Mouse (Mus musculus) thymus, postnatal 14 days (tissue): ENCODE data around the gene Babam1.
"Not testable (repeated sequence)": the region's sequence is repeated elsewhere in the genome, so short reads cannot be mapped to it uniquely, and the experiment has no call there.

Experiments used
- DNase-seq: peaks from one replicate; pipeline ENCODE4 v3.0.0; 2021

The Babam1 gene

GRCm38 (mm10) chr8:71407441-71407840, 10.8 kb downstream of the Babam1 start:
- no peak for DNase-seq

DNA sequence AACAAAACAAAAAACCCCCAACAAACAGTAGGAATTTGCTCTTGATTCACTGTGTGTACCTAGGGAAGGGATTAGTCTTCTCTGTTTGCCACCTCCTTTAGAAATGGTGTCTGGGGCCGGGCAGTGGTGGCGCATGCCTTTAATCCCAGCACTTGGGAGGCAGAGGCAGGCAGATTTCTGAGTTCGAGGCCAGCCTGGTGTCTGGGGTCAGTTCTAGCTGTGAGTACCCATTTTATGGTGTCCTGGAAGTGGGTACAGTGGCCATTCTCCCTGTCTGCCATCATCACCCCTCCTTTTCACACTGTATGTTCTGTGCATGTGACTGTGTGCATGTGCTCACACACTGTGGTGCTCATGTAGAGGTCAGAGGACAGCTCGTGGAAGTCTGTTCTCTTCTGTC, 11.6 kb downstream of the Babam1 start:
- DNase-seq, result no peak

GRCm38 (mm10) chr8:71411535-71412273, 15.0 kb downstream of the Babam1 start:
- DNase-seq, result peak; percentile 43

DNA sequence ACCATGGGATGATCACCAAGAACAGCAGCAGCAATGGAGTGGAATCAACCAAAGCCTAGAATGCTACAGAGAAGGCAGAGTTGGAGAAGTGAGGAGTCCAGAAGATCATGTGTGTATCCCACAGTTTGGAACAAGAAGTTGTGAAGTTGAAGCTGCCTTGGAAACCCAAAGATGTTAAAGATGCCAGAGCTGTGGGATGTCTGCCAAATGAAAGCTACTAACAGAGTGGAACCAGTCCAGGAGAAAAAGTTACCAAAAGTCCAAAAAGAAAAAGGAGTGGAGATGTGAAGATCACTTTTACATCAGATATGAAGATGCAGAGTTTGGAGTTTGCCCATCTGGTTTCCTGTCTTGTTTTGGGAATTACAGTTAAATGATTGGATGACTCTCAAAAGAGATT, 25.5 kb downstream of the Babam1 start:
- no peak for DNase-seq

DNA sequence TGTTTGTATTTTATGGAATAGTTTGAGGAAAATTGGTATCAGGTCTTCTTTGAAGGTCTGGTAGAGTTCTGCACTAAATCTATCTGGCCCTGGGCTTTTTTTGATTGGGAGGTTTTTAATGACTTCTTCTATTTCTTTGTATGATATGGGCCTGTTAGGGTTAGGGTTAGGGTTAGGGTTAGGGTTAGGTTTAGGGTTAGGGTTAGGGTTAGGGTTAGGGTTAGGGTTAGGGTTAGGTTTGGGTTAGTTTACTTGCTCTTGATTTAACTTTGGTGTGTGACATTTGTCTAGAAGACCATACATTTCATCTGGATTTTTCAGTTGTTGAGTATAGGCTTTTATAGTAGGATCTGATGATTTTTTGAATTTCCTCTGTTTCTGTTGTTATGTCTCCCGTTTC, 36.3 kb downstream of the Babam1 start:
- DNase-seq, result not testable (repeated sequence)

DNA sequence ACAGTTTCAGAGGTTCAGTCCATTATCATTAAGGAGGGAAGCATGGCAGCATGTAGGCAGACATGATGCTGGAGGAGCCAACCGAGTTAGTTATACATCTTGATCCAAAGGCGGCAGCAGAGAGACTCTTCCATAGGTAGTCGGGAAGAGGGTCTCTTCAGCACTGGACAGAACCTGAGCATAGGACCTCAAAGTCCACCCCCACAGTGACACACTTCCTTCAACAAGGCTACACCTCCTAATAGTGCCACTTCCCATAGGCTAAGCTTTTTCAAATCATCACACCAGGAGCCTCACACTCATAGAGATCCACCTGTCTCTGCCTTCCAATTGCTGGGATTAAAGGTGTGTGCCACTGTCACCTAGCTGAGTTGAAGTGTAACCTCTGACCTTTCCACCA, 40.4 kb downstream of the Babam1 start:
- DNase-seq, result no peak

DNA sequence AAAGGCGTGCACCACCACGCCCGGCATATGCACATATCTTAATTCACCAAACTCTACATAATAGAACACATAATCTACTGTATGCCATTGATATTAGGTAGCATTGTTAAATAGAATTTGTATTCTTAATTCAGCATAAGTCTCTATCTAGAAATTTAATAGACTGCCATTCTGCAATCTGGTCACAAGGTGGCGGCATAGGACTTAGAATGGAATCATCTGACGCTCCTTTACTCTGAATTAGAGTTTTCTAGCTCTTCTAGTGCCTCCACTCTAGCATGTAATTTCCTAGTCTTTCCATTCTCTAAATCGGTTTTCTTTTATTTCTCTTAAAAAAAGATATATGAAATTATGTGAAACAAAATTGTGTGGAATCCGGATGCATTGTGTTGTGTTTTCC, 44.7 kb downstream of the Babam1 start:
- peak; percentile 68 for DNase-seq

DNA sequence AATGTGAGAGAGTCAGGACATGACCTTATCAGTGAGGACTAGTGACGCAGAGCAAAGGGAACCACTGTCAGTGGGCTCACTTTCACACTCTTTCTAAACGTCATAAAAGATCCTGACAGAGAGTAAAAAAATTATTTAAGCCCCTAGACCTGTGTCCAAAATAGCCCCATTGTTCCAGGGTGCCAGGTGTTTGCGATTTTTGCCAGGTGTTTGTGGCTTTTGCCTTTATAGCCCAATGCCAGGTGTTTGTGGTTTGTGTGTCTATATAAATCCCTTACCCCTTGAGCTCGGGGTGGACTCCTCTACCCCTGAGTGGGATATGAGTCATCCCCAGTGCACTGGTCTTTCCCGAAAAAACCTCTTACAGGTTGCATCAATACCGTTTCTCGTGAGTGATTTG, 48.4 kb downstream of the Babam1 start:
- no peak for DNase-seq

- no peak for DNase-seq
Measured at GRCm38 (mm10) chr8:71451337-71451736, 54.7 kb downstream of the Babam1 start.

DNA sequence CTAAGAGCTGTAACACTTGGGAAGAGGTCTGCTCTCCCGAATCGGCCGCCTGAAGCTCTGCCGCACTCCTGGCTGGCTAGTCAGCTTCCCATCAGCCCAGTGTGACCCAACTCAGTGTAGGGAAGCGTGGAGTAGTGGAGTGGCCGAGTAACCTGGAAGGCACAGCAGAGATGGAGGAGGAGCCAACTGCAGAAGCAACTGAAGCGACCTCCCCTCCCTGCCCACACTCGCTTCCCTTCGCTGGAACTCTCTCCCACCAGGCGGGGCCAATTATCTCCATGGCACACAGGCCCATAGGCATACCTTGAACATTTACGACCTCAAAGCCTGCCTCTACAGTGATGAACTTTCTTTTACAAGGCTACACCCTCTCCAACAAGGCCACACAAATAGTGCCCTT, 55.1 kb downstream of the Babam1 start:
- DNase-seq, result no peak

DNA sequence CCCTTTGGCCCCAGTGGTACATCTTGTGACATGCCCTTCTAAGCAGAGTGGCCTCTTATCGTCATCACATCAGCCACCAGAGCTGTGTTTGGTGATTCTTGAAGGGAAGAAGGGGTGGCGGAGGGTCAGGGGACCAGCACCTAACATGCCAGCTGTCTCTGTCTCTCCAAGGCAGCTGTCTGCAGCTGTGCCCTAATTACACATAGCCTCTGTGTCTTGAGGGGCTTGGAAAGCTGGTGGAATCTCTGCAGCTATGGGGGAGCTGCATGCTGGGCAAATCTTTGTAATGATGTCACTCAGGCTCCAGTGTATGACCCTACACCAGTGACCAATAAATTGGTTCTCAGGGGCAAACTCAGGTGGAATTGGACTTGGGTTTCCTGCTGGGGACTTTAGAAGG, 56.0 kb downstream of the Babam1 start:
- DNase-seq, result no peak
